Mouse (Mus musculus): Measurements from ENCODE around the gene Sestd1. TPM values are rescaled to one million over a fixed set of nuclear protein-coding genes. Genes with fewer than 3 reads are reported as not detected.

Sestd1 gene
- 10 to 100 TPM; 47.9 to 50.4 (median 49.7) TPM for total RNA-seq (2022)

GRCm38 (mm10) chr2:77280512-77281409 is at the start of gene Sestd1:
Gene Sestd1, minus strand, starts transcription at chr2:77280592.
- DNase-seq (ENCODE audit: low spot score in 2 of 2) = peak; percentile 44 to 46

GRCm38 (mm10) chr2:77327246-77327645 is 46.9 kb upstream of the Sestd1 start:
- DNase-seq (ENCODE audit: low spot score in 2 of 2) = no peak

- no peak for DNase-seq (ENCODE audit: low spot score in 2 of 2)
These were observed 43.3 kb upstream of the Sestd1 start for GRCm38 (mm10) chr2:77323739-77324138.

- DNase-seq (ENCODE audit: low spot score in 2 of 2) = peak in 1 of 2 experiments; percentile 44
These were observed 42.8 kb upstream of the Sestd1 start for GRCm38 (mm10) chr2:77323156-77323555.

GRCm38 (mm10) chr2:77319196-77319595 is 38.8 kb upstream of the Sestd1 start:
- peak in 1 of 2 experiments; percentile 30 for DNase-seq (ENCODE audit: low spot score in 2 of 2)

GRCm38 (mm10) chr2:77316961-77317360 is 36.6 kb upstream of the Sestd1 start:
- no peak for DNase-seq (ENCODE audit: low spot score in 2 of 2)

- no peak for DNase-seq (ENCODE audit: low spot score in 2 of 2)
These were observed 33.5 kb upstream of the Sestd1 start for GRCm38 (mm10) chr2:77313846-77314245.

GRCm38 (mm10) chr2:77312616-77313015 is 32.2 kb upstream of the Sestd1 start:
- no peak for DNase-seq (ENCODE audit: low spot score in 2 of 2)

- DNase-seq (ENCODE audit: low spot score in 2 of 2) = no peak
These were observed 28.9 kb upstream of the Sestd1 start for GRCm38 (mm10) chr2:77309313-77309712.

- DNase-seq (ENCODE audit: low spot score in 2 of 2) = no peak
These were observed 24.1 kb upstream of the Sestd1 start for GRCm38 (mm10) chr2:77304494-77304893.

GRCm38 (mm10) chr2:77303716-77304115 is 23.3 kb upstream of the Sestd1 start:
- DNase-seq (ENCODE audit: low spot score in 2 of 2) = no peak

GRCm38 (mm10) chr2:77302655-77303348 is 22.4 kb upstream of the Sestd1 start:
- DNase-seq (ENCODE audit: low spot score in 2 of 2) = no peak

GRCm38 (mm10) chr2:77301687-77302389 is 21.4 kb upstream of the Sestd1 start:
- no peak for DNase-seq (ENCODE audit: low spot score in 2 of 2)

- no peak for DNase-seq (ENCODE audit: low spot score in 2 of 2)
These were observed 9.3 kb upstream of the Sestd1 start for GRCm38 (mm10) chr2:77289701-77290100.

- DNase-seq (ENCODE audit: low spot score in 2 of 2) = no peak
These were observed 6.4 kb upstream of the Sestd1 start for GRCm38 (mm10) chr2:77286755-77287154.

GRCm38 (mm10) chr2:77284281-77284899 is 4.0 kb upstream of the Sestd1 start:
- no peak for DNase-seq (ENCODE audit: low spot score in 2 of 2)

- no peak for DNase-seq (ENCODE audit: low spot score in 2 of 2)
These were observed 406 bp downstream of the Sestd1 start for GRCm38 (mm10) chr2:77279861-77280511.

- no peak for DNase-seq (ENCODE audit: low spot score in 2 of 2)
These were observed 3.1 kb downstream of the Sestd1 start for GRCm38 (mm10) chr2:77277272-77277671.

GRCm38 (mm10) chr2:77275851-77276250 is 4.5 kb downstream of the Sestd1 start:
- no peak for DNase-seq (ENCODE audit: low spot score in 2 of 2)

GRCm38 (mm10) chr2:77274976-77275641 is 5.3 kb downstream of the Sestd1 start:
- no peak for DNase-seq (ENCODE audit: low spot score in 2 of 2)
